Mouse (Mus musculus): ENCODE measurements around the gene Tec. TPM values are rescaled to one million over a fixed set of nuclear protein-coding genes. Genes with fewer than 3 reads are reported as not detected.
A peak's percentile ranks its signal among the peaks of the same experiment; 100 is the strongest.

Tec gene
- polyA plus RNA-seq, 1 experiment from 2014 or later: 5.3 TPM

DNA sequence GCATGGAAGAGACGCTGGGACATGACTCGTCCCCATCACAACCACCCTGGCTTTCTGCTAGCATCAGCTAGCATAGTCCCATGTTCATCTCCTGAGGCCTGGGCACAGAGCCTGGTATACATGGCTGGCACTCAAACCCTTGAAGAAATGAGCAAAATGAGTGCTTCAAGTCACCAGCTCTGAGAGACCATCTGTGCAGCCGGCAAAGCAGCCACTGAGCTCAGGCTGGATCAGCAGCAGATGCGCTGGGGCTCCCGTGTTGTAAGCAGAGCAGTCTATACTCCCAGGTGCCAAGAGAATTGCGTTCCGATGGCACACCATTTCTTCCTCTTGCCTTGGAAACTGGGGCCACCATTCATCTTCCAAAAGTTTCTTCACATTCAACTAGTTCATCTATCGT lies 112.3 kb downstream of the Tec start:
- Histone ChIP-seq H3K4me1 (ENCODE audit: control insufficient read depth, insufficient read depth, low read length) (no peaks in the 10 kb centered on the region), H3K27me3 (ENCODE audit: control insufficient read depth, insufficient read depth, low read length) (no peaks in the 10 kb centered on the region), H3K36me3 (ENCODE audit: control insufficient read depth, insufficient read depth, low read length) (no peaks in the 10 kb centered on the region), H3K9me3 (ENCODE audit: control insufficient read depth, low read length) (no peaks in the 10 kb centered on the region), H3K9ac (replicated peaks; ENCODE audit: low read length) (no peak overlapping the region), H3K4me2 (ENCODE audit: low read length) (no peak overlapping the region), H3K27ac (replicated peaks; ENCODE audit: low read depth, low read length) (no peak overlapping the region), H3K4me3 (replicated peaks; ENCODE audit: low read depth, low read length) (no peak overlapping the region)
- no peak for ATAC-seq (ENCODE audit: low FRiP score, low TSS enrichment)
- DNase-seq: no peak
- WGBS: 92% methylated on average over 8 of the region's 8 CpGs

DNA sequence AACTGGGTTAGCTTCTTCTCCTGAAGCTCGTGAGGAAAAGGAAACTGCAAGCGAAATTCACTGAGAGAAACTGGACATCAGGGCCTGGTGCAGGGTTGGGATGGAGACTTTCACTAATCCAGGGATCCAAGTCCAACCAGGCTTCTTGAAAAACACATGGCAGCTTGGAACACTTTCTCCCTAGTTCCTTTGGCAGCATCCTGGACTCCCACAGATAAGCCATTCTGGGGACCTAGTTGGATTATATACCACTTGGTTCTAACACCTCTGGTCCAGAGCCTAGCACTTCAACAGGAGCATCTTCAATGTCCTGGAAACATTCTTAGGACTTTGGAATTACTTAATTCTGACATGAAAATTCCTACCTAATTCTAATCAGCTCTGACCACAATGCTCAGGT lies 113.2 kb downstream of the Tec start:
- no peak for ATAC-seq (ENCODE audit: low FRiP score, low TSS enrichment)
- WGBS: 87% methylated on average over 2 of the region's 2 CpGs
- Histone ChIP-seq H3K36me3 (ENCODE audit: control insufficient read depth, insufficient read depth, low read length) (no peaks in the 10 kb centered on the region), H3K4me1 (ENCODE audit: control insufficient read depth, insufficient read depth, low read length) (no peaks in the 10 kb centered on the region), H3K9ac (replicated peaks; ENCODE audit: low read length) (no peak overlapping the region), H3K4me3 (replicated peaks; ENCODE audit: low read depth, low read length) (no peak overlapping the region), H3K27ac (replicated peaks; ENCODE audit: low read depth, low read length) (no peak overlapping the region), H3K27me3 (ENCODE audit: control insufficient read depth, insufficient read depth, low read length) (no peaks in the 10 kb centered on the region), H3K4me2 (ENCODE audit: low read length) (no peak overlapping the region), H3K9me3 (ENCODE audit: control insufficient read depth, low read length) (no peaks in the 10 kb centered on the region)
- DNase-seq: no peak

DNA sequence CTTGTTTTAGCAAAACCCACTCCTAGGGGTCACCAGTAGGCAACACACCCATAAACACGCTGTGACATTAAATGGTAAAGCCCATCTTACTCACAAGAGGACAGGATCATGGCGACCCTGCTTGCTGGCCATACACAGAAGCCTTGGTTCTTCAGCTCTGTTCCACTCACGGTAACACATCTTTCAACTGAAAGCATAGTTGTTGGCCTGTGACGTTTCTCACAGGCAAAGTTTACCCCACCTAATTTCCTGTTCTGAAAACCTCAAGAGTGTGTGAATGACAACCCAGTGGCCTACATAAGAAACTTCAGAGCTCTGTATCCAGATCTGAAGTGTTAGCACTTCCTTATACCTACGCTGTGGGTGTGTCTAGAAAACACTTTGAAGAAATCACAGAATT lies 115.7 kb downstream of the Tec start, which contains the start of gene Txk:
Gene Txk, minus strand, starts transcription at position 193 of the 400 bp plus-strand sequence.
- no peak for DNase-seq
- Histone ChIP-seq H3K4me1 (ENCODE audit: control insufficient read depth, insufficient read depth, low read length) (no peaks in the 10 kb centered on the region), H3K27ac (replicated peaks; ENCODE audit: low read depth, low read length) (no peak within 1 kb of the TSS), H3K27me3 (ENCODE audit: control insufficient read depth, insufficient read depth, low read length) (no peaks in the 10 kb centered on the region), H3K4me3 (replicated peaks; ENCODE audit: low read depth, low read length) (no peak within 1 kb of the TSS), H3K9ac (replicated peaks; ENCODE audit: low read length) (no peak within 1 kb of the TSS), H3K4me2 (ENCODE audit: low read length) (no peak within 1 kb of the TSS), H3K36me3 (ENCODE audit: control insufficient read depth, insufficient read depth, low read length) (no peaks in the 10 kb centered on the region), H3K9me3 (ENCODE audit: control insufficient read depth, low read length) (no peaks in the 10 kb centered on the region)
- 91% methylated on average over 5 of the region's 5 CpGs for WGBS
- no peak for ATAC-seq (ENCODE audit: low FRiP score, low TSS enrichment)

GRCm38 (mm10) chr5:72751056-72751758 lies 117.1 kb downstream of the Tec start:
- 82% methylated on average over 7 of the region's 7 CpGs for WGBS
- H3K27me3 ChIP-seq (ENCODE audit: control insufficient read depth, insufficient read depth, low read length): no peaks in the 10 kb centered on the region
- H3K4me2 ChIP-seq (ENCODE audit: low read length): no peak overlapping the region
- DNase-seq: peak; percentile 24
- no peak overlapping the region for H3K9ac ChIP-seq (replicated peaks; ENCODE audit: low read length)
- H3K9me3 ChIP-seq (ENCODE audit: control insufficient read depth, low read length): no peaks in the 10 kb centered on the region
- ATAC-seq (ENCODE audit: low FRiP score, low TSS enrichment): peak; percentile 37; the same call in 1 of the 2 replicates
- no peaks in the 10 kb centered on the region for H3K4me1 ChIP-seq (ENCODE audit: control insufficient read depth, insufficient read depth, low read length)
- no peaks in the 10 kb centered on the region for H3K36me3 ChIP-seq (ENCODE audit: control insufficient read depth, insufficient read depth, low read length)
- no peak overlapping the region for H3K27ac ChIP-seq (replicated peaks; ENCODE audit: low read depth, low read length)
- H3K4me3 ChIP-seq (replicated peaks; ENCODE audit: low read depth, low read length): no peak overlapping the region

DNA sequence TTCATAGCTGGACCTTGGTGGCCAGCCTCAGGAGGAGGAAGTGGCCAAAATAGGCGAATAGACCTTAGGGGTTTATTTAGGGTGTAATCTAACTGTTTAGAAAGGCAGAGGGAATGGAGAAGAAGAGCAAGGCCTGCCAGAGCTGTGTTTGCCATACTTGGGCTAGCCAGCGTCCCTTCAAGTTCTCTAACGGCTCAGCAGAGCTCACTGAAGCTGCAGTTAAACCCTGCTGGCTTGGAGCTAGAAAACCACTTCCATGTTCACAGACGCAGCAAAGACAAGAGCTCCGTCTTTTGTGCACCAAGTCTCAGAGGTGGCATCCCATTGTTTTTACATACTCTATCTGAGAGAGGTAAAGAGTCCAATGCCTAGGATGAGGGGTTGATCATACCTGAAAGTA lies 118.1 kb downstream of the Tec start:
- no peak overlapping the region for H3K4me2 ChIP-seq (ENCODE audit: low read length)
- H3K9ac ChIP-seq (replicated peaks; ENCODE audit: low read length): no peak overlapping the region
- H3K4me1 ChIP-seq (ENCODE audit: control insufficient read depth, insufficient read depth, low read length): no peaks in the 10 kb centered on the region
- H3K9me3 ChIP-seq (ENCODE audit: control insufficient read depth, low read length): no peaks in the 10 kb centered on the region
- ATAC-seq (ENCODE audit: low FRiP score, low TSS enrichment): no peak
- no peak for DNase-seq
- no peaks in the 10 kb centered on the region for H3K36me3 ChIP-seq (ENCODE audit: control insufficient read depth, insufficient read depth, low read length)
- no peak overlapping the region for H3K27ac ChIP-seq (replicated peaks; ENCODE audit: low read depth, low read length)
- H3K27me3 ChIP-seq (ENCODE audit: control insufficient read depth, insufficient read depth, low read length): no peaks in the 10 kb centered on the region
- no peak overlapping the region for H3K4me3 ChIP-seq (replicated peaks; ENCODE audit: low read depth, low read length)
- 86% methylated on average over 5 of the region's 5 CpGs for WGBS

- Histone ChIP-seq H3K4me2 (ENCODE audit: low read length) (no peak overlapping the region), H3K4me1 (ENCODE audit: control insufficient read depth, insufficient read depth, low read length) (no peaks in the 10 kb centered on the region), H3K36me3 (ENCODE audit: control insufficient read depth, insufficient read depth, low read length) (no peaks in the 10 kb centered on the region), H3K27ac (replicated peaks; ENCODE audit: low read depth, low read length) (no peak overlapping the region), H3K9me3 (ENCODE audit: control insufficient read depth, low read length) (no peaks in the 10 kb centered on the region), H3K9ac (replicated peaks; ENCODE audit: low read length) (no peak overlapping the region), H3K27me3 (ENCODE audit: control insufficient read depth, insufficient read depth, low read length) (no peaks in the 10 kb centered on the region), H3K4me3 (replicated peaks; ENCODE audit: low read depth, low read length) (no peak overlapping the region)
- WGBS: 80% methylated on average over 7 of the region's 7 CpGs
- ATAC-seq (ENCODE audit: low FRiP score, low TSS enrichment) (no peak), DNase-seq (no peak)
Observed at GRCm38 (mm10) chr5:72748659-72749265, 119.5 kb downstream of the Tec start.

DNA sequence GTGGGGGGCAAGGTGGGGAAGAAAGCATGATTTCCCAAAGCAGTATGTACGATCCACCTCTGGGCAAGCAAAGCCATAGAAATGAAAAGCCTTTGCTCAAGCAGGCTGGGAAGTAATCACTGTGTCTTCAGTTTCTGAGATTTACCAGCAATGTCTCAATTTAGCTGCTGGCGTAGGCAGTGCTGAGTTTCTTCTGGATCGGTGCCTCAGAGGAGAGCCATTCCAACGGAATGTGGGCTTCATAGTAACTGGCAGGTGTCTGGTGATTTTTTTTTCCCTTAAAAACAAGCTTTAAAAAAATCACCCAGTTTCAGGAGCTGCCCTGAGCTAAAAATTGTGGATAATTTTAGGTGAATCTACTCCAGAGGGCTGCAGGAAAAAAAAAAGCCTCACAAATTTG lies 120.9 kb downstream of the Tec start:
- H3K4me1 ChIP-seq (ENCODE audit: control insufficient read depth, insufficient read depth, low read length): no peaks in the 10 kb centered on the region
- no peak overlapping the region for H3K9ac ChIP-seq (replicated peaks; ENCODE audit: low read length)
- no peak for ATAC-seq (ENCODE audit: low FRiP score, low TSS enrichment)
- no peak overlapping the region for H3K27ac ChIP-seq (replicated peaks; ENCODE audit: low read depth, low read length)
- no peak overlapping the region for H3K4me2 ChIP-seq (ENCODE audit: low read length)
- no peak overlapping the region for H3K4me3 ChIP-seq (replicated peaks; ENCODE audit: low read depth, low read length)
- H3K27me3 ChIP-seq (ENCODE audit: control insufficient read depth, insufficient read depth, low read length): no peaks in the 10 kb centered on the region
- no peaks in the 10 kb centered on the region for H3K36me3 ChIP-seq (ENCODE audit: control insufficient read depth, insufficient read depth, low read length)
- WGBS: 73% methylated on average over 4 of the region's 4 CpGs
- DNase-seq: no peak
- no peaks in the 10 kb centered on the region for H3K9me3 ChIP-seq (ENCODE audit: control insufficient read depth, low read length)

DNA sequence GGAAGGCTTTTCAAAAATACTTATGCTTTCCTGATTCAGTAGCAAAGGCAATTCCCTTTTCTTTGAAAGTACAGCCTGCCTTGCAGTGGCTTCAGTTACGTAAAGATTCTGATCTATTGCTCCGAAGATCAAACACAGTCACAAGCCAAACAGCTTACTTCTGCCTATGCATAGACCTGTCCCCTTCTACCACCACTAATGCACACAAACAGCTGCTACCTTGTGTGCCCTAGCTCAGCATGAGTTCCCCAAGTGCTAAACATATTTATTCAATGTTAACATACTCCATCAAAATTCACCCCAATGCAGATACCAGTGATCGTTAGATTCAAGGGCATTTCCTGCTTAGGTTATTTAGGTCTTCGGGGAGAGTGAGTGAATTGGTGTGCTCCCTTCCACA lies 121.8 kb downstream of the Tec start:
- H3K4me3 ChIP-seq (replicated peaks; ENCODE audit: low read depth, low read length): no peak overlapping the region
- no peak overlapping the region for H3K27ac ChIP-seq (replicated peaks; ENCODE audit: low read depth, low read length)
- DNase-seq (no peak), ATAC-seq (ENCODE audit: low FRiP score, low TSS enrichment) (no peak)
- H3K4me1 ChIP-seq (ENCODE audit: control insufficient read depth, insufficient read depth, low read length): no peaks in the 10 kb centered on the region
- no peaks in the 10 kb centered on the region for H3K27me3 ChIP-seq (ENCODE audit: control insufficient read depth, insufficient read depth, low read length)
- H3K4me2 ChIP-seq (ENCODE audit: low read length): no peak overlapping the region
- 85% methylated on average over 4 of the region's 4 CpGs for WGBS
- H3K9ac ChIP-seq (replicated peaks; ENCODE audit: low read length): no peak overlapping the region
- no peaks in the 10 kb centered on the region for H3K9me3 ChIP-seq (ENCODE audit: control insufficient read depth, low read length)
- no peaks in the 10 kb centered on the region for H3K36me3 ChIP-seq (ENCODE audit: control insufficient read depth, insufficient read depth, low read length)

- H3K36me3 ChIP-seq (ENCODE audit: control insufficient read depth, insufficient read depth, low read length): no peaks in the 10 kb centered on the region
- ATAC-seq (ENCODE audit: low FRiP score, low TSS enrichment): no peak
- 97% methylated on average over 6 of the region's 6 CpGs for WGBS
Observed at GRCm38 (mm10) chr5:72743103-72743502, 125.2 kb downstream of the Tec start.

More at GRCm38 (mm10) chr5:72743103-72743502, 125.2 kb downstream of the Tec start:
- no peaks in the 10 kb centered on the region for H3K27me3 ChIP-seq (ENCODE audit: control insufficient read depth, insufficient read depth, low read length)
- no peak overlapping the region for H3K27ac ChIP-seq (replicated peaks; ENCODE audit: low read depth, low read length)
- no peaks in the 10 kb centered on the region for H3K9me3 ChIP-seq (ENCODE audit: control insufficient read depth, low read length)
- DNase-seq: no peak
- no peak overlapping the region for H3K9ac ChIP-seq (replicated peaks; ENCODE audit: low read length)
- H3K4me3 ChIP-seq (replicated peaks; ENCODE audit: low read depth, low read length): no peak overlapping the region
- no peak overlapping the region for H3K4me2 ChIP-seq (ENCODE audit: low read length)
- no peaks in the 10 kb centered on the region for H3K4me1 ChIP-seq (ENCODE audit: control insufficient read depth, insufficient read depth, low read length)
